Mouse (Mus musculus): ENCODE measurements at regions not wholly inside any gene's neighbourhood (a gene's known extent, or its start where the extent isn't known, plus 50 kb on each side); places are given as distances from the start of the nearest gene placed in this dataset.

DNA sequence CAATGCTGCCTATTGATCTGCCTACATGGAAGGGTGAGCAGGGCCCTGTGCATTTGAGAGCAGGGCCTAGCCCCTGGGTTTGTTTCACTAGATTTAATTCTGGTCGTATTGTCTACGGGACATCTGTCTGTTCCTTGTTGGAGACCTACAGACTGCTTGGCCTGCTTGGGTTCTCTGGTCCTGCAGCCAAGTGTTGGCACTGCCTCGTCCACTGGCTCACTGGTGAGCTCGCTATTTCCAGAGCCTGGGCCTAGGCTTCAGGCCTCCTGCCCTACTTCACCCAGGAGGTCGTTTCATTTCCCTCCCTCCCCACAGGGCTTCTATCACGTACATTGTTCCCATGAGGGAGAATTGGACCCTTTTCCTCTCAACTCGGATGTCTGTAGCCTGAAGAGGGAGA lies 62.2 kb upstream of the Blcap start:
- no peak for DNase-seq

DNA sequence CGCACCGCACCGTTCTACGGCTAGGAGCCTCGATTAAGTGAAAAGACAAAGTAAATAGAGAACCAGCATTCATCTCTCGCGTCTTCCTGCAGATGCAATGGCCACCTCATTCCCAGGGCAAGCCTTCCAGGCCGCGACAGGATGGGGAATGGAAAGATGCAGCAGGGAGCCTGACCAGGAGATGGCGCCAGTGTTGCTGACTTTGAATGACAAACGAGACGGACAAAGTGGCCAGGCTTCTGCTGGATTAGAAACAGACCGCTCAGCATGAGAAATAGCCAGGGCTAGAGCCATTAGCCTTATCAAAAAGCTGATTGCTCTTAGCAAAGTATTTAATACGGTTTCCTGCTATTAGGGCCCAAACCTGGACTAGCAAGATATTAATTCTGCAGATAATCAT lies 64.6 kb upstream of the Blcap start:
- DNase-seq: peak; percentile 90

DNA sequence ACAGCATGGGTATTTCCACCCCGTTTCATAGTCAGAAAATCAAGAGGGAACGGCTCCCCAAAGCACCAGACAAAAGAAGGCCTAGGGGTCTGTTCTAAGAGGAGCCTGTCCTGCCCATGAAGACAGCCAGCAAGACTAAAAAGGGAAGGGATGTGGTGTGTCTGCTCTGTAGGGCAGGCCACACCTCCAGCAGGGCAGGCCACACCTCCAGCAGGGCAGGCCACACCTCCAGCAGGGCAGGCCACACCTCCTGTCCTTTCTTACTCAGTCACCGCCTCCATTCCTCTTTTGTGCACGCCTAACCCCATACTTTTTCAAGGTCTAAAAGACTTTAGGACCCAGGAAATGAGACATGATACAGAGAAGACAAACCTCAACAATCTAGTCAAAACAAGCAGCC lies 69.8 kb upstream of the Blcap start:
- DNase-seq: no peak

GRCm38 (mm10) chr2:157663584-157664375 lies 73.4 kb upstream of the Ctnnbl1 start:
- no peak for DNase-seq

- DNase-seq: no peak
Measured at GRCm38 (mm10) chr2:157664481-157664880, 72.7 kb upstream of the Ctnnbl1 start.

DNA sequence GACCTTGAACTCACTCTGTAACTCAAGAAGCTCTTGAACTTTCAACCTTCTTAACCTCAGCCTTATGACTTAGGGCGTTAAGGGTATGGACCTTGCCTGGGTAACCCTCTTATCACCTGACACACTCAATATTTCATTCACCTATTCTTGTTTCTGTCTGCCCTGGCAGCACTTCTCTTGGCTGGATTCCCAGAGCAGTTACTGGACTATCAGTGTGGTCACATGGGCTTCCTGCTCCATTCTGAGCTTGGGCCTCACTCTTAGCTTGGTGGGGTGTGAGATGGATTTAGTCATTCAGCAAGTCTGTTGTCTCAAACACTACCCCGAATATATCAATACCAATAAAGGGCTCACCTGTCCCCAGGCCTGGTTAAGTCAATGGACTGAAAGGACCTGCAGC lies 67.0 kb upstream of the Ctnnbl1 start:
- DNase-seq: no peak

DNA sequence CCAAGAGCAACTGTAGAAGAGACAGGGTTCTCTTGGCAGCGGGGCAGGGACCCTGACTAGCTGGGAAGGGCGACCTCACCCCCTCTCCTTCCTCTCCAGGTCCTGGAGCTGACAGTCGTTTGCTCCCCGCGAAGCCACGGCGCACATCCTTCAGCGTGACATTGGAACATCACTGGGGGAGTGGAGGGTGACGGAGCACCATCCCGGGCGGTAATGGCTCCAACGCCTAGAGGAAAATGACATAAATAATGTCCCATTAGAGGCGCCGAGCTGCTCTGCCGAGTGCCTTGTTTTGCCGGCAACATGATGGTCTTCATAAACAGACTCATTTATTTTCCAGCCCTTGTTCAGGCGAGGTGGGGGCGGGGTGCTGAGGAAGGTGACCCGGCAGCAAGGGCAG lies 62.3 kb upstream of the Ctnnbl1 start:
- no peak for DNase-seq

DNA sequence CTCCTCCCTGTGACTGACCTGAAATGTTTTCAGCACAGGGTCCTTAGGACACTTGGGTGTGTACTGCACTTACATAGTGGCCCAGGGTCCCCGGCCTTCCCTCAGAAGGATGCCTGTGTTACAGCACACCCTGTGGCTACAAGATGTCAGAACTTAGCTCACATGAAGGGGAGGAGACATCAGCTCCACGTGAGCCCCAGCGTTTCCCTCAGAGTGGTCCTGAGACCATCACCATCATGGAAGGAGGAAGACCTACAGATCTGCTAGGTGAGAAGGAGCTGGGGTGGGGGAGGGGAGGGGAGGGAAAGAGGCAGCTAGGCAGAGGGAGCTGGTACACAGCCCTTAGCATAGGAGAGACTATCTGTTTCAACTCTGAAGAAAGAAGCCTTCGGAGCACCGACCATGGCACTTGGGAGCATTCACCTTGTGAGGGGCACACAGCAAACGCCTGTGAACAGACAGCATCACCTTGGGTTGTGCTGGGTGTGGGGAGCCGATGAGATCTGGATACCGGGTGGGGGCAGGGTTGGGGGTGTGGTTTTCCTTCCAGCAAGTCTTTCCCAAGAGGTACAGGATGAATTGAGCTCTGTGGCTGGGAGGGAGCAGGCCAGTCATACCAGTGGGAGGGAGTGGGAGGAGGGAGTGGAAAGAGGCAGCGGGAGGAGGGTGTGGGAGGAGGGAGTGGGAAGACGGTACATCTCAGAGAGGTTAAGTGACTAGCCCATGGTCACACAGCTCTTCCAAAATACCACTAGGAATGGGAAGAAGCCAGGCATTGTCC lies 60.6 kb upstream of the Ctnnbl1 start:
- no peak for DNase-seq

GRCm38 (mm10) chr2:157677262-157677661 lies 59.9 kb upstream of the Ctnnbl1 start:
- no peak for DNase-seq

GRCm38 (mm10) chr2:157681931-157682330 lies 55.3 kb upstream of the Ctnnbl1 start:
- no peak for DNase-seq
